ENCODE assay signal across 8 mouse cellular contexts in genomic region chr17:57247393-57248200, GRCm38 (mm10). TPM values are rescaled to one million over a fixed set of nuclear protein-coding genes. Genes with fewer than 3 reads are reported as not detected.
A peak's percentile ranks its signal among the peaks of the same experiment; 100 is the strongest.
DNase-seq lines count a peak whose midpoint lies in the region; ATAC-seq and TF ChIP-seq lines count a peak whose summit lies in the region.

No protein-coding gene starts in this region.

- H3K79me2 ChIP-seq in MEL (ENCODE audit: control insufficient read depth, insufficient read depth, low read length, poor library complexity), result peaks cover 13% of the 10 kb centered on the region

- peak overlapping the region; percentile 87 for H3K9ac ChIP-seq in MEL (ENCODE audit: control insufficient read depth, low read depth, low read length, poor library complexity, severe bottlenecking)
- peak overlapping the region; percentile 78 for H3K9ac ChIP-seq in forebrain, postnatal 0 days
- H3K9ac ChIP-seq in lung, embryonic 15.5 days, result peak overlapping the region; percentile 76

- H3K4me3 ChIP-seq in MEL (ENCODE audit: control insufficient read depth in 1 of 2, insufficient read depth in 1 of 2, low read depth in 2 of 2, low read length in 2 of 2), result peak overlapping the region; percentile 85 to 91
- peak overlapping the region; percentile 85 for H3K4me3 ChIP-seq in cerebellum, adult 2 months (replicated peaks; ENCODE audit: insufficient read depth, low read depth, low read length)
- peak overlapping the region; percentile 66 for H3K4me3 ChIP-seq in forebrain, postnatal 0 days (ENCODE audit: low read depth, low read length)
- peak overlapping the region; percentile 87 for H3K4me3 ChIP-seq in lung, embryonic 15.5 days

- WGBS in cerebellum, adult 2 months, result under 1% methylated on average over 42 of the region's 46 CpGs
- under 1% methylated on average over 46 of the region's 46 CpGs for WGBS in forebrain, postnatal 0 days
- under 1% methylated on average over 46 of the region's 46 CpGs for WGBS in lung, embryonic 15.5 days

- peak; percentile 95 for ATAC-seq in forebrain, postnatal 0 days
- peak; percentile 90 for ATAC-seq in lung, embryonic 15.5 days (ENCODE audit: borderline replicate concordance, extremely low read depth, low FRiP score, low TSS enrichment)

- H3K9me3 ChIP-seq in MEL (replicated peaks; ENCODE audit: insufficient read depth, low read length), result no peaks in the 10 kb centered on the region
- H3K9me3 ChIP-seq in forebrain, postnatal 0 days (ENCODE audit: low read length), result no peaks in the 10 kb centered on the region
- no peaks in the 10 kb centered on the region for H3K9me3 ChIP-seq in lung, embryonic 15.5 days

- H3K4me2 ChIP-seq in forebrain, postnatal 0 days (ENCODE audit: low read depth), result peak overlapping the region; percentile 93
- H3K4me2 ChIP-seq in lung, embryonic 15.5 days, result peak overlapping the region; percentile 86

- no peak for TF ChIP-seq RAD21 in MEL (IDR thresholded peaks at IDR 0.05; ENCODE audit: low read depth, low read length)

- H3K4me1 ChIP-seq in MEL (ENCODE audit: control insufficient read depth in 1 of 2, insufficient read depth in 2 of 2, low read length in 2 of 2), result peaks cover 0 to 24% of the 10 kb centered on the region in 2 experiments; a peak in 2 of 4 replicates
- H3K4me1 ChIP-seq in cerebellum, adult 2 months (ENCODE audit: control insufficient read depth, insufficient read depth, low read length), result 0 out of 2 replicates have a peak, but pooled peaks cover 3% of the 10 kb centered on the region
- H3K4me1 ChIP-seq in forebrain, postnatal 0 days (ENCODE audit: insufficient read depth), result peaks cover 9% of the 10 kb centered on the region; the same call in 1 of the 2 replicates
- H3K4me1 ChIP-seq in lung, embryonic 15.5 days, result peaks cover 30% of the 10 kb centered on the region

- H3K27ac ChIP-seq in MEL (ENCODE audit: control insufficient read depth, low read depth, low read length), result peak overlapping the region; percentile 81
- H3K27ac ChIP-seq in cerebellum, adult 2 months (ENCODE audit: insufficient read depth, low read length), result peak overlapping the region; percentile 83
- H3K27ac ChIP-seq in forebrain, postnatal 0 days (ENCODE audit: low read depth, low read length), result peak overlapping the region; percentile 97
- peak overlapping the region; percentile 95 for H3K27ac ChIP-seq in lung, embryonic 15.5 days

- no peak for TF ChIP-seq CTCF in MEL (IDR thresholded peaks at IDR 0.05 in 2 of 3, conservative IDR thresholded peaks at IDR 0.05 in 1 of 3; ENCODE audit: control insufficient read depth in 1 of 3, insufficient read depth in 1 of 3, low read depth in 2 of 3, low read length in 3 of 3, poor library complexity in 1 of 3, severe bottlenecking in 1 of 3)
- TF ChIP-seq CTCF in cerebellum, adult 2 months (IDR thresholded peaks at IDR 0.05; ENCODE audit: borderline replicate concordance, insufficient read depth, low read depth, low read length), result no peak
- peak; percentile 37 for TF ChIP-seq CTCF in forebrain, postnatal 0 days (IDR thresholded peaks at IDR 0.05; ENCODE audit: low read depth)

- H3K27me3 ChIP-seq in MEL (ENCODE audit: control insufficient read depth in 1 of 2, insufficient read depth in 2 of 2, low read length in 2 of 2), result no peaks in the 10 kb centered on the region
- H3K27me3 ChIP-seq in cerebellum, adult 2 months (ENCODE audit: control insufficient read depth, insufficient read depth, low read length), result no peaks in the 10 kb centered on the region
- H3K27me3 ChIP-seq in forebrain, postnatal 0 days (ENCODE audit: insufficient read depth, low read length), result peaks cover 3% of the 10 kb centered on the region; the same call in 1 of the 2 replicates
- H3K27me3 ChIP-seq in lung, embryonic 15.5 days, result no peaks in the 10 kb centered on the region

- DNase-seq in MEL (ENCODE audit: low read depth, low spot score), result peak; percentile 100
- DNase-seq in cerebellum, adult 2 months, result peak; percentile 92 to 99
- DNase-seq in forebrain, postnatal 0 days, result peak; percentile 98
- DNase-seq in heart, postnatal 4 days, result peak; percentile 92
- peak; percentile 97 to 99 for DNase-seq in layer of hippocampus, adult 8-10 months (ENCODE audit: low spot score in 2 of 2)
- DNase-seq in ovary, adult 18-20 months (ENCODE audit: low spot score), result peak; percentile 94
- peak; percentile 98 for DNase-seq in thymus, postnatal 0 days (ENCODE audit: low spot score)

- TF ChIP-seq EP300 in MEL (IDR thresholded peaks at IDR 0.05; ENCODE audit: low read depth in 1 of 2, low read length in 2 of 2), result 0 out of 4 replicates have a peak, but pooled peaks of 1 of the 2 experiments have one; percentile 12

- peaks cover 0 to 11% of the 10 kb centered on the region in 2 experiments; a peak in 2 of 4 replicates for H3K36me3 ChIP-seq in MEL (ENCODE audit: control insufficient read depth in 1 of 2, insufficient read depth in 2 of 2, low read length in 2 of 2)
- H3K36me3 ChIP-seq in forebrain, postnatal 0 days (ENCODE audit: insufficient read depth), result peaks cover 6% of the 10 kb centered on the region
- H3K36me3 ChIP-seq in lung, embryonic 15.5 days, result peaks cover 9% of the 10 kb centered on the region; the same call in 1 of the 2 replicates

- peak; percentile 47 to 63; a peak in 3 of 4 replicates for TF ChIP-seq POLR2A in MEL (IDR thresholded peaks at IDR 0.05; ENCODE audit: control insufficient read depth in 1 of 2, insufficient read depth in 1 of 2, low read depth in 1 of 2, low read length in 2 of 2, poor library complexity in 1 of 2)
- peak; percentile 82 for TF ChIP-seq POLR2A in cerebellum, adult 2 months (IDR thresholded peaks at IDR 0.05; ENCODE audit: borderline replicate concordance, insufficient read depth, low read length)

RNA-seq across cellular contexts. Expression of gene Gpr108, which starts 0.6 kb away (rescaled TPM):
- 21.8 and 22.1 TPM in 2 replicates for total RNA-seq in MEL (2012; rRNA removed)
- polyA plus RNA-seq in MEL (2012; ENCODE audit: insufficient read depth in 1 of 2, insufficient read length in 2 of 2, low read depth in 1 of 2, low replicate concordance in 2 of 2, missing spikeins in 1 of 2), result 10 to 100 TPM in 1 of 2 experiments, not detected in 1; 35.9 TPM
- polyA plus RNA-seq in cerebellum, adult 2 months (2012; rRNA removed), result 44.0 and 46.9 TPM in 2 replicates
- 15.7 and 18.6 TPM in 2 replicates for total RNA-seq in forebrain, postnatal 0 days (2014; rRNA removed)
- polyA plus RNA-seq in forebrain, postnatal 0 days (2015; fragmentation: Nextera tagmentation; extraction: Ambion mirVana), result 16.9 and 17.5 TPM in 2 replicates
- total RNA-seq in heart, postnatal 4 days (2021), result 10 to 100 TPM; 19.5 to 20.4 TPM
- 10 to 100 TPM; 25.7 to 28.6 (median 28.3) TPM for total RNA-seq in layer of hippocampus, adult 8-10 months (2022)
- polyA plus RNA-seq in lung, embryonic 15.5 days (2015; fragmentation: Nextera tagmentation; extraction: Ambion mirVana), result 33.1 and 37.3 TPM in 2 replicates
- polyA plus RNA-seq in thymus, postnatal 0 days (2015; fragmentation: Nextera tagmentation; extraction: Ambion mirVana), result 37.3 and 40.0 TPM in 2 replicates

RNA-seq across cellular contexts. Expression of gene Trip10, which starts 1.7 kb away (rescaled TPM):
- total RNA-seq in MEL (2012; rRNA removed), result 8.9 and 10.9 TPM in 2 replicates
- polyA plus RNA-seq in MEL (2012; ENCODE audit: insufficient read depth in 1 of 2, insufficient read length in 2 of 2, low read depth in 1 of 2, low replicate concordance in 2 of 2, missing spikeins in 1 of 2), result 10 to 100 TPM in 1 of 2 experiments, not detected in 1; 20.8 TPM
- polyA plus RNA-seq in cerebellum, adult 2 months (2012; rRNA removed), result 8.5 and 10.1 TPM in 2 replicates
- 3.2 and 3.5 TPM in 2 replicates for total RNA-seq in forebrain, postnatal 0 days (2014; rRNA removed)
- polyA plus RNA-seq in forebrain, postnatal 0 days (2015; fragmentation: Nextera tagmentation; extraction: Ambion mirVana), result 5.2 and 6.0 TPM in 2 replicates
- total RNA-seq in heart, postnatal 4 days (2021), result 10 to 100 TPM; 45.6 to 46.9 TPM
- total RNA-seq in layer of hippocampus, adult 8-10 months (2022), result 10 to 100 TPM in 3 of 4 experiments, 1 to 10 TPM in 1; 8.1 to 12.3 (median 11.6) TPM
- 49.0 TPM in 2 replicates for polyA plus RNA-seq in lung, embryonic 15.5 days (2015; fragmentation: Nextera tagmentation; extraction: Ambion mirVana)
- polyA plus RNA-seq in thymus, postnatal 0 days (2015; fragmentation: Nextera tagmentation; extraction: Ambion mirVana), result 15.7 and 18.2 TPM in 2 replicates

RNA-seq across cellular contexts. Expression of gene C3, which starts 19.7 kb away (rescaled TPM):
- 0.35 and 0.59 TPM in 2 replicates for total RNA-seq in MEL (2012; rRNA removed)
- polyA plus RNA-seq in MEL (2012; ENCODE audit: insufficient read depth in 1 of 2, insufficient read length in 2 of 2, low read depth in 1 of 2, low replicate concordance in 2 of 2, missing spikeins in 1 of 2), result 1 to 10 TPM in 1 of 2 experiments, not detected in 1; 3.2 TPM
- 1.1 and 1.3 TPM in 2 replicates for polyA plus RNA-seq in cerebellum, adult 2 months (2012; rRNA removed)
- 1.3 and 1.4 TPM in 2 replicates for total RNA-seq in forebrain, postnatal 0 days (2014; rRNA removed)
- polyA plus RNA-seq in forebrain, postnatal 0 days (2015; fragmentation: Nextera tagmentation; extraction: Ambion mirVana), result 0.77 and 1.2 TPM in 2 replicates
- 10 to 100 TPM; 60.1 to 79.6 TPM for total RNA-seq in heart, postnatal 4 days (2021)
- 10 to 100 TPM in 2 of 4 experiments, 1 to 10 TPM in 2; 2.2 to 19.0 (median 8.9) TPM for total RNA-seq in layer of hippocampus, adult 8-10 months (2022)
- polyA plus RNA-seq in lung, embryonic 15.5 days (2015; fragmentation: Nextera tagmentation; extraction: Ambion mirVana), result 2.5 and 3.7 TPM in 2 replicates
- polyA plus RNA-seq in thymus, postnatal 0 days (2015; fragmentation: Nextera tagmentation; extraction: Ambion mirVana), result 5.0 and 5.4 TPM in 2 replicates

RNA-seq across cellular contexts. Expression of gene Vav1, which starts 31.3 kb away (rescaled TPM):
- 81.8 and 86.7 TPM in 2 replicates for total RNA-seq in MEL (2012; rRNA removed)
- 10 to 100 TPM in 1 of 2 experiments, not detected in 1; 99.6 TPM for polyA plus RNA-seq in MEL (2012; ENCODE audit: insufficient read depth in 1 of 2, insufficient read length in 2 of 2, low read depth in 1 of 2, low replicate concordance in 2 of 2, missing spikeins in 1 of 2)
- polyA plus RNA-seq in cerebellum, adult 2 months (2012; rRNA removed), result 1.2 and 1.5 TPM in 2 replicates
- total RNA-seq in forebrain, postnatal 0 days (2014; rRNA removed), result 2.2 and 2.5 TPM in 2 replicates
- 1.6 and 1.8 TPM in 2 replicates for polyA plus RNA-seq in forebrain, postnatal 0 days (2015; fragmentation: Nextera tagmentation; extraction: Ambion mirVana)
- total RNA-seq in heart, postnatal 4 days (2021), result 1 to 10 TPM; 1.0 to 1.4 TPM
- 10 to 100 TPM in 2 of 4 experiments, 1 to 10 TPM in 2; 3.3 to 17.4 (median 10.0) TPM for total RNA-seq in layer of hippocampus, adult 8-10 months (2022)
- 3.2 and 6.1 TPM in 2 replicates for polyA plus RNA-seq in lung, embryonic 15.5 days (2015; fragmentation: Nextera tagmentation; extraction: Ambion mirVana)
- polyA plus RNA-seq in thymus, postnatal 0 days (2015; fragmentation: Nextera tagmentation; extraction: Ambion mirVana), result 131 and 133 TPM in 2 replicates

RNA-seq across cellular contexts. Expression of gene Tnfsf14, which starts 53.6 kb away (rescaled TPM):
- not detected in 2 replicates for total RNA-seq in MEL (2012; rRNA removed)
- polyA plus RNA-seq in MEL (2012; ENCODE audit: insufficient read depth in 1 of 2, insufficient read length in 2 of 2, low read depth in 1 of 2, low replicate concordance in 2 of 2, missing spikeins in 1 of 2), result not detected
- polyA plus RNA-seq in cerebellum, adult 2 months (2012; rRNA removed), result not detected in 2 replicates
- total RNA-seq in forebrain, postnatal 0 days (2014; rRNA removed), result not detected in 2 replicates
- not detected in 2 replicates for polyA plus RNA-seq in forebrain, postnatal 0 days (2015; fragmentation: Nextera tagmentation; extraction: Ambion mirVana)
- not detected for total RNA-seq in heart, postnatal 4 days (2021)
- total RNA-seq in layer of hippocampus, adult 8-10 months (2022), result not detected
- polyA plus RNA-seq in lung, embryonic 15.5 days (2015; fragmentation: Nextera tagmentation; extraction: Ambion mirVana), result 0.33 and 0.36 TPM in 2 replicates
- polyA plus RNA-seq in thymus, postnatal 0 days (2015; fragmentation: Nextera tagmentation; extraction: Ambion mirVana), result 3.4 and 4.7 TPM in 2 replicates

Comparison
In these comparisons a context has a peak if more than half of its experiments do, and no peak if none do; other contexts are left out.
1. Peak in every context shown above with its lines: DNase-seq, ATAC-seq, H3K4me3 ChIP-seq and H3K27ac ChIP-seq.